In the genomic region with DNA sequence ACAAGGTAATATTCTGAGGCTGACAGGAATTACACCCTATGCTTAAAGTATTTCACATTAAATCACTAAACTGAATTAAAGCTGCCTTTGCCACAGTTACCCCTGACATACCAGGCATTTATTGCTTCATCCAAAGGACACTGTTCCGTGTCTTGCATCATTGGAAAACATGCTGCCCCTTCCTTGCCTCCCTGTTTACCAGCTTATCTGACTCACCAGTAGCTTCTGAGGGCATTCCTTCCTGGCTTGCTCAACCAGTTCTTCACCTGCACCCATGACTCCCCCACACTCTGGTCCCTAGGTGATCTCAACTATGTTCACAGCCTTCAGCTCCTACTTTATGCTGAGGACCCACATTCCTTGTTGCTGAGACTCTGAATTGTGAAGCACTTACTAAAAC, we compare ENCODE assay signal across 16 mouse cellular contexts. TPM values are rescaled to one million over a fixed set of nuclear protein-coding genes. Genes with fewer than 3 reads are reported as not detected.
A peak's percentile ranks its signal among the peaks of the same experiment; 100 is the strongest.
DNase-seq lines count a peak whose midpoint lies in the region; ATAC-seq lines count a peak whose summit lies in the region.
"Had no signal": no experiment of that assay in that cellular context is flagged by ENCODE, and none has a peak within 500 bp of the region (broad histone marks: within the 10 kb centered on the region; RNA-seq: fewer than 3 reads in every experiment).

No protein-coding gene starts in this region.

- H3K4me3 ChIP-seq in lung, embryonic 15.5 days, result no peak overlapping the region
- H3K4me3 ChIP-seq: embryonic facial prominence, embryonic 12.5 days; forebrain, embryonic 12.5 days; heart, embryonic 13.5 days; layer of hippocampus, adult 2 months; neural tube, embryonic 12.5 days had no signal

- peak; percentile 13 for DNase-seq in adrenal gland, postnatal 14 days
- DNase-seq in adrenal gland, adult 8-10 months, result no peak
- peak; percentile 65 for DNase-seq in urinary bladder, postnatal 14 days (ENCODE audit: low spot score)
- no peak for DNase-seq in urinary bladder, postnatal 25 days (ENCODE audit: low spot score)
- DNase-seq in spleen, postnatal 14 days (ENCODE audit: low spot score in 2 of 2), result no peak
- DNase-seq in cerebellum, adult 11 months, result no peak
- DNase-seq in c-Kit-positive CD71-positive TER-119-positive erythroid progenitor cells, embryonic 14.5 days (ENCODE audit: low spot score), result no peak
- DNase-seq: right cerebral cortex, postnatal 25 days; thymus, adult 18-20 months had no signal

- H3K9ac ChIP-seq in lung, embryonic 15.5 days, result no peak overlapping the region
- H3K9ac ChIP-seq: embryonic facial prominence, embryonic 12.5 days; forebrain, embryonic 12.5 days; heart, embryonic 13.5 days; neural tube, embryonic 12.5 days had no signal

- no peaks in the 10 kb centered on the region for H3K27me3 ChIP-seq in lung, embryonic 15.5 days
- H3K27me3 ChIP-seq: embryonic facial prominence, embryonic 12.5 days; forebrain, embryonic 12.5 days; heart, embryonic 13.5 days; neural tube, embryonic 12.5 days had no signal

- H3K4me1 ChIP-seq in lung, embryonic 15.5 days, result 0 out of 2 replicates have a peak, but pooled peaks cover 22% of the 10 kb centered on the region
- H3K4me1 ChIP-seq: embryonic facial prominence, embryonic 12.5 days had no signal

- 64% methylated on average over 1 of the region's 1 CpGs for WGBS in lung, embryonic 15.5 days

- no peak overlapping the region for H3K4me2 ChIP-seq in lung, embryonic 15.5 days
- H3K4me2 ChIP-seq: embryonic facial prominence, embryonic 12.5 days; forebrain, embryonic 12.5 days; heart, embryonic 13.5 days; neural tube, embryonic 12.5 days had no signal

- H3K27ac ChIP-seq in lung, embryonic 15.5 days, result 0 out of 2 replicates have a peak overlapping the region, but pooled peaks have one; percentile 10
- H3K27ac ChIP-seq: embryonic facial prominence, embryonic 12.5 days; heart, embryonic 13.5 days; layer of hippocampus, adult 2 months; neural tube, embryonic 12.5 days had no signal

- no peak for ATAC-seq in lung, embryonic 15.5 days (ENCODE audit: borderline replicate concordance, extremely low read depth, low FRiP score, low TSS enrichment)

- no peaks in the 10 kb centered on the region for H3K36me3 ChIP-seq in lung, embryonic 15.5 days
- H3K36me3 ChIP-seq: embryonic facial prominence, embryonic 12.5 days; forebrain, embryonic 12.5 days; heart, embryonic 13.5 days; neural tube, embryonic 12.5 days had no signal

- H3K9me3 ChIP-seq in lung, embryonic 15.5 days, result no peaks in the 10 kb centered on the region
- H3K9me3 ChIP-seq: embryonic facial prominence, embryonic 12.5 days; forebrain, embryonic 12.5 days; heart, embryonic 13.5 days; neural tube, embryonic 12.5 days had no signal

RNA-seq across cellular contexts. Expression of a gene that starts 54.6 kb away (rescaled TPM):
- 7.8 and 11.3 TPM in 2 replicates for total RNA-seq in adrenal gland, postnatal 14 days (2021)
- total RNA-seq in adrenal gland, adult 8-10 months (2022), result 1 to 10 TPM; 4.2 to 4.7 (median 4.5) TPM
- polyA plus RNA-seq in lung, embryonic 15.5 days (2015; fragmentation: Nextera tagmentation; extraction: Ambion mirVana), result 4.1 and 4.4 TPM in 2 replicates
- total RNA-seq: granulocyte monocyte progenitor cell, adult 5-6 weeks had no signal

Comparison
In these comparisons a context has a peak if more than half of its experiments do, and no peak if none do; other contexts are left out.
1. DNase-seq: peak in adrenal gland, postnatal 14 days (single experiment) and urinary bladder, postnatal 14 days (single experiment); none in adrenal gland, adult 8-10 months (single experiment), urinary bladder, postnatal 25 days (single experiment), spleen, postnatal 14 days (0 of 2), cerebellum, adult 11 months (single experiment) and c-Kit-positive CD71-positive TER-119-positive erythroid progenitor cells, embryonic 14.5 days (single experiment).